Mouse (Mus musculus) erythroblast, embryonic 14.5 days (primary cell): ENCODE measurements around the gene Calca.

ENCODE experiments used
- GATA1 ChIP-seq: IDR thresholded peaks from 2 replicates; pipeline ENCODE4 v1.6.1; 2012; ENCODE audit warnings: low read length, inconsistent platforms, mixed read lengths
- TAL1 ChIP-seq: IDR thresholded peaks from 3 replicates; pipeline ENCODE4 v1.6.1; 2012; ENCODE audit warnings: low read length, inconsistent platforms, mixed read lengths

GRCm38 (mm10) chr7:114625966-114626365 lies 10.2 kb downstream of the Calca start:
- TF ChIP-seq TAL1: no peak
- TF ChIP-seq GATA1: no peak
